Mouse (Mus musculus) gastrocnemius, postnatal 4 days (tissue): ENCODE measurements around the gene Msrb1. TPM values are rescaled to one million over a fixed set of nuclear protein-coding genes. Genes with fewer than 3 reads are reported as not detected.

Experiments
- DNase-seq, 2 experiments: peaks; one replicate each; pipeline ENCODE4 v3.0.0; 2021 to 2022; ENCODE audit warnings: low spot score in 2 of 2, mixed read lengths in 2 of 2
- total RNA-seq, 2 experiments: library from RNA; stranded (reverse); gene quantifications; 2 replicates each; pipeline ENCODE4 v1.2.3; 2021

Msrb1 gene
- total RNA-seq, 2 experiments from 2014 or later = 91.8 to 101 TPM

- DNase-seq = no peak
Observed at GRCm38 (mm10) chr17:24739926-24740325, 3.5 kb downstream of the Msrb1 start.

DNA sequence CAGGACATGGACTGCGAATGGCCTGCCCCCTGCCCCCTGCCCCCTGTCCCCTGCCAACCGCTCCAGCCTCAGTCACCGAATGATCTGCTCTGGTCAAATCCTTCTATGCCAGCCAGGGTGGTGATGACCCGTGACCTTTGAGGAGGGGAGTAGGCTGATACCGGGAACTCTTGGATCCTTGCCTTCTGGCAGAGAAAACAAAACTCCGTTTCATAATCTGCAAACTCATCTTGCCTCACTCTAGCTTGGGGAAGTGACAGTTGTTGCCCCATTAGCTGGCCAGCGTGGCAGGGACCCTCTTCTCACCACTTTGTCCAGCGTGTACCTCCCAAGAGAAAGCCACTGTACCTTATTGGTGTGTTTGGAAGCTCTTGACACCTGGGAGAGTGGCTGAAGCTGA, 5.9 kb downstream of the Msrb1 start:
- DNase-seq = no peak

GRCm38 (mm10) chr17:24743896-24744295, 7.5 kb downstream of the Msrb1 start:
- DNase-seq = no peak

GRCm38 (mm10) chr17:24744381-24744780, 7.9 kb downstream of the Msrb1 start:
- no peak for DNase-seq

DNA sequence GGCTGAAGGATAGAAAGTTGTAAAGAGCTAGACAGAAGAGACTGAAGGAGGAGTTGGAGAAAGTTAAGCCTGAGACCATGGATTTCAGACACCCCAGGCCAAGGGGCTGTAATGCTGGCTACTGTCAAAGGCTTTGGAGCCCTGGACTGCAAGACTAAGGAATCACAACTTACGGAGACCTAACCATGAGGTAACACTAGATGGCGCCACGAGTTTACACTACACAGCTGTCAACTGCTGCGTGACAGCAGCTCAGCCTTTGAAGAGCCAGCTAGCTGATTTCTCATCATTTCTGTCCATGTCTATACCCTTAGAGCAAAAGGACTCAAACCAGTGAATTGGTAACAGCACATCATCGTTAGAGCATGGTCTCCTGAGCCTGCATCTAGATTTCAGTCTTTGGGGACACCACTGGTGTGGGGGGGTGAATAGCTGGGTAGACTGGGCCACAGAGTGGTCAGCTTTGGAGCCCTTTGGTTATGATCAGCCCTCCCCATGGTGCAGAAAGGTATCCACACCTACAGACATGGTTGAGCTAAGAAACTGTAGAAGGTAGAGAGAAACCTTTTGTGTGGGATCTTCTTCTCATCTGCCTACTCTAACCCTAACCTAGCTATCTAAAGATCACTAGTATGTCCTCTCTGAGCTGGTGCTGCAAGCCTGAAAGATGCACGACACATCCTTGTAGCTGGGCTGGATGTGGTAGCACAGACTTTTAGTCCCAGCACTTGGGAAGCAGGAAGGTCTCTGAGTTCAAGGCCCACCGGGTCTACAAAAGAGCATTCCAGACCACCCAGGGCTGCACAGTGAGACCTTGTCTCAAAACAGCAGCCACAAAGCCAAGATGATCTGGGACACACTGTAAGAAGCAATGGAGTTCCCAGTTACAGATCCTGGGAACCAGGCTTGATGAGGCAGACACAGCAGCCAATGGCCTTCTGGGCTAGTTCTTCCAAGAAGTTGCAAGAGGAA, 9.4 kb downstream of the Msrb1 start:
- DNase-seq = peak; percentile 58 to 80

- DNase-seq = no peak
Observed at GRCm38 (mm10) chr17:24746986-24747385, 10.5 kb downstream of the Msrb1 start.

DNA sequence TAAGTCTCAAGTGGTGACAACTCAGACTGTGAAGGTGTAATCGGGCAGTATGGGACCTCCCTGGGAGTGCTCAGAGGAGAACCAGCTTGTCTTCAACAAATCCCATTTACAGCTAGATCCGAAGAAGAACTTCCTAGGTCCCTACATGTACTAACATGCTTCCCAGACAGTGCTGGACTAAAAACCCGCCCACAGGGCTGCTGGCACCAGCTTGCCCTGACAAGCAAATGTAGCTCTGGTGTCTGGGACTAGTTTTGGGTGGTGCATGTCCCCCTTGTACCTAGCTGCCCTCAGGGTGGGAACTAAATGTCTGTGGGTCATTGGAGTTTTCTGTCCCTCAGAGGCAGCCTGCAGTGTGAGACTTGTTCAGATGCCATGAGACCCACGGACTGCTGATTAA, 15.1 kb downstream of the Msrb1 start:
- no peak for DNase-seq

DNA sequence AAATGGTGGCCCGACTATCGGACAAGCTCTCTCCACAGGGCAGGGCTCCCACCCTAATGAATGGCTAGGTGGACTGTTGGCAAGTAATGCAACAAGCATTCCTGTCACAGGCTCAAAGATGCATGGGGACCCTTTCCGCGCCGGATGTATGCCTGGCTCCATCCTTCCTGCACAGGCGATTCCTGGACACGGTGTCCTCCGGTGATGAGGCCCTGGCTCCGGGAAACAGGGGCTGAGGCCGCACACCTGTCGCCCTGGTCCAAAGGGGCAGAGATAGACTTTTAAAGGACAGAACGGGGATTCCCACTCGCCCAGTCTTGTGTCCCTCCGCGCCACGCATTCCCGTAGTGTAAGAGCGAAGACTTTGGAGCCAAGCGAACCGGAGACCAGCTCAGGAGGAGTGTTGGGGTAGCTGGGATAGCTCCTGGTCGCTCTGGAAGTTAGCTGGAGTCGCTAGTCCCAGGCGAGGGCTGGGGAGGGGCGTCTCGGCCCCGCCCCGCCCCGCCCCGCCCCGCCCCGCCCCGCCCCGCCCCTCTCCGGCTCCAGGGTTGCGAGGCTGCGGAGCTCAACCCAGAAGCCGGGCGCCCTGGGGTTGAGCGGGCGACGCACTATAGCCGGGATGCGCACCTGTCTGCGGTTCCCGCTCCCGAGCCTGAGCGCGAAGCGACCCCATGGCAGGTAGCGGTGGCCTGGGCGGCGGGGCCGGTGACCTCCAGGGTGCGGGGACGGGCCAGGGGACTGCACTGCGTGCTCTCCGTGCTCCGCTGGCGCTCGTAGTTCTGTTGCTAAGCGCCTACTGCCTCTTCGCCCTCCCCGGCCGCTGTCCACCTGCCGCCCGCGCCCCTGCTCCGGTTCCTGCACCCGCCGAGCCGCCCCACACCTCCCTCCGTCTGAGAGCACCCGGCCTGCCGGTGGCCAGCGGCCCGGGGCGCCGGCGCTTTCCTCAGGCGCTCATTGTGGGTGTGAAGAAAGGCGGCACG, 16.3 kb downstream of the Msrb1 start, which contains the start of gene Hs3st6:
Gene Hs3st6 (plus strand): TSS at position 574 of the 980 bp plus-strand sequence.
- DNase-seq = no peak

GRCm38 (mm10) chr17:24757394-24757793, 21.0 kb downstream of the Msrb1 start:
- no peak for DNase-seq

- DNase-seq = no peak
Observed at GRCm38 (mm10) chr17:24761121-24761520, 24.7 kb downstream of the Msrb1 start.

DNA sequence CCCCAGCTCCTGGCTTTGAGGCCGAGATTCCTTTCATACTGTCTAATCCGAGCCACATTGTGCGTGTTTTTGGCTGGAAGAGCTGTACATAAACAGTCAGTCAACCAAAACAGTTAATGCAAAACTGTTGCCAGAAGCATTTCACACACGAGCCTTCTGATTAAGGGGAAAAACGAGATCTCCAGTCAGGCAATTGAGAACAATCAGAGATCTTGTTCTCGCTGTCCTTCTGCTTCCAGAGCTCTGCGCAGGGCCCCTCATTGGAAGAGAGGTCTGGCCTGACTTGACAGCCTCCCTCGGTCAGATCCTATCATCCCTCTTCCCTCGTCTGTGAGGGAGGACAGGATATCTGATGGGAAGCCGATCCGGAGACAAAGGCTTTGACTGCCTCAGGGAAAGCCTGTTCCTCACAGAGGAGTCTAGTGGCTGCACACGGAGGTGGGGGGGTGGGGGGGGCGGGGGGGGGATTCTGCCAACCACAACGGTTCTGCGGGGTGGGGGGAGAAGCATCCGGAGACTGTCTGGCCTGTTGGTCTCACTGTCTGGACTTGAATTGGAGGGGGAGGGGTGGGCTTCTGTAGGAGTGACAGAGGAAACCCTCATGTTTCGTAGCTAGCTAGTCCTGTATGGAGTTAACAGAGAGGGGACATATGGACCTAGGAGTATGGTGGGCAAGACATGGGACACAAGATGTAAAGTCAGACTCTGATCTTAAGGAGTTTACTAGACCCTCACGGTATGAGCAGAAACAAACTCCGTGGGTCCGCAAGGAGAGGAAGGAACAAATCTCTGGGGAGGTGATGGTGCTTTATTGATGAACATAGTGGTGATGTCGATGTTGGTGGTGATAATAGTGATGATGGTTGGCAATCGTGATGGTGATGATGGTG, 28.8 kb downstream of the Msrb1 start:
- no peak for DNase-seq

- no peak for DNase-seq
Observed at GRCm38 (mm10) chr17:24766266-24766875, 29.9 kb downstream of the Msrb1 start.

- DNase-seq = no peak
Observed at GRCm38 (mm10) chr17:24769146-24769545, 32.7 kb downstream of the Msrb1 start.

- DNase-seq = no peak
Observed at GRCm38 (mm10) chr17:24773241-24773640, 36.8 kb downstream of the Msrb1 start.

DNA sequence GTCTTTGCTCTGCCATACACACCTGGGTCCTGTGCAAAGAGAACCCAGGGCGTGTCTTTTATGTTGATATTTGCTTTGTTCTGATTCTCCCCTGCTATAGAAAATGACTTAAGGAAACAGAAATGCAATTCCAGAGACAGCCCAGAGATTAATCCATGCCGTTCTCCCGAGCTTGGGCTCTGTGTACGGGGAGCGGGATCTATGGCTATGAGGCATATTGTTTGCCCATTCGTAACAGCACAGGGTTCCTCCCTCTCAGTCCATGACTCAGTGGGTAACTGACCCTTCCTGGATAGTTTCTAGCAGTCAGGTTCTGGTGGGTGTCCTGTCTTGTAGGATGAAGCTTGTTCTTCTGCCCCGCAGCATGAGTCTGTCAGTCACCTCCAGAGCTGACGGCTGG, 38.7 kb downstream of the Msrb1 start:
- no peak for DNase-seq

DNA sequence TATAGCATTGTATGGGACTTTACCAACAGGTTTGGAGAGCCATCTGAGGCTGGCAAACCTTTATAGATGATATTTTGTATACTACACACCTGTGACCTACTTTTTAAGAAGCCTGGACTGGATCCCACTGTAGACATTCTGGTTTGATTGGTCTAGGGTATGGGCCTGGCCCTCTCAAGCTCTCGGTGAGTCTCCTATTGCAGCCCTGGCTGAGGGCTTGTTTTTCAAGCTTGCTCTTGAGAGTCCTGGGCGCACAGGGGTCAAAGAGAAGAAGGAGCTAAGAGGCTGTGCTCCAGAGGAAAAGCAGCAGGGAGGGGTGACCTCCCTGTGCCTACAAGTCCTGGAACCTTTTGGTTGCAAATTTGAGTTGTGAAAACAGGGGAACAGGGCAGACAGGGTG, 40.6 kb downstream of the Msrb1 start:
- no peak for DNase-seq

- DNase-seq = no peak
Observed at GRCm38 (mm10) chr17:24780821-24781220, 44.4 kb downstream of the Msrb1 start.

DNA sequence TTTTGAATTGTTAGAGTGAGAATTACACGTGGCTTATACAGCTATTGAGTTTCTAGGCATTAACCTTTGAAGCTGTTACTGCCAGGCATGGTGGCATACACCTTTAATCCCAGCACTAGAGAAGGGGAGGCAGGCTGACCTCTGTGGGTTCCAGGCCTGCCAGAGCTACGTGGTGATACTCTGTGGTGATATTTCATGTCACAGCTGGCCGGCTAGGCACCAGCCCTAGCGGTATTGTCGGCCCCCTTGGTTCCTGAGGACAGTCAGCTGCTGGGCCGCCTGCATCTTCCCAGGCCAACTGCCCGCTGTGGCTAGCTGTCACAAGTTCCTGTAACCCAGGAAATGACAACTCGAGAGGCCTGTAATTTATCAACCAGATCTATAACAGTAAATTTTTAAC, 55.7 kb downstream of the Msrb1 start:
- DNase-seq = no peak
